Mouse (Mus musculus): ENCODE results near the gene Ubqln1.

GRCm38 (mm10) chr13:58206084-58206483 lies 9.4 kb downstream of the Ubqln1 start:
- no peak for TF ChIP-seq CTCF (IDR thresholded peaks at IDR 0.05; ENCODE audit: low read depth)
- TF ChIP-seq EP300 (optimal IDR thresholded peaks at IDR 0.05): no peak

Measured in stomach, postnatal 0 days (tissue).